Mouse (Mus musculus): Measurements from ENCODE around the gene 6030498E09Rik.

6030498E09Rik gene

GRCm38 (mm10) chrX:38772478-38772877 is at the start of gene 6030498E09Rik:
TSS of gene 6030498E09Rik (plus strand) at chrX:38772671.
- in situ Hi-C loops (cut with MboI, MseI) = no loop called here

GRCm38 (mm10) chrX:38730081-38730480 is 42.4 kb upstream of the 6030498E09Rik start:
- in situ Hi-C loops (cut with MboI, MseI) = no loop called here

- in situ Hi-C loops (cut with MboI, MseI) = no loop called here
Observed at GRCm38 (mm10) chrX:38730639-38731038, 41.8 kb upstream of the 6030498E09Rik start.

DNA sequence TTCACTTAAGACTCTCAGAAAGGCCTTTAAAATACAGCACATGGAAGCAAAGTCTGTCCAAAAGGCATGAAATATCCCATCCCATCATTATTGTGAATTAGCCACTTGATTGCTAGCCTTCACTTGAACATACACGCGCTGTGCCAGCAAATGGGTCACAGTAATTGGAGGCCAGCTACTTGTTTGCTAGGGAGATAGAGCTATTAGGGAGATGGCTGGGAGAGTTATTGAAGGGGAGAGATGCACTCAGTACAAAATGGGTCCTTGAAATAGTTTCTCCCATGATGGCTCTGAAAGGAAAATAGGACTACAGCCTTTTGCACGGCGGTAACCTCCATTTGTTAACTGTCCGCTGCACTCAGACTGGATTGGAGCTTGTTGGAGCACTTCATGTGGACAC is 38.8 kb upstream of the 6030498E09Rik start:
- in situ Hi-C loops (cut with MboI, MseI) = no loop called here

DNA sequence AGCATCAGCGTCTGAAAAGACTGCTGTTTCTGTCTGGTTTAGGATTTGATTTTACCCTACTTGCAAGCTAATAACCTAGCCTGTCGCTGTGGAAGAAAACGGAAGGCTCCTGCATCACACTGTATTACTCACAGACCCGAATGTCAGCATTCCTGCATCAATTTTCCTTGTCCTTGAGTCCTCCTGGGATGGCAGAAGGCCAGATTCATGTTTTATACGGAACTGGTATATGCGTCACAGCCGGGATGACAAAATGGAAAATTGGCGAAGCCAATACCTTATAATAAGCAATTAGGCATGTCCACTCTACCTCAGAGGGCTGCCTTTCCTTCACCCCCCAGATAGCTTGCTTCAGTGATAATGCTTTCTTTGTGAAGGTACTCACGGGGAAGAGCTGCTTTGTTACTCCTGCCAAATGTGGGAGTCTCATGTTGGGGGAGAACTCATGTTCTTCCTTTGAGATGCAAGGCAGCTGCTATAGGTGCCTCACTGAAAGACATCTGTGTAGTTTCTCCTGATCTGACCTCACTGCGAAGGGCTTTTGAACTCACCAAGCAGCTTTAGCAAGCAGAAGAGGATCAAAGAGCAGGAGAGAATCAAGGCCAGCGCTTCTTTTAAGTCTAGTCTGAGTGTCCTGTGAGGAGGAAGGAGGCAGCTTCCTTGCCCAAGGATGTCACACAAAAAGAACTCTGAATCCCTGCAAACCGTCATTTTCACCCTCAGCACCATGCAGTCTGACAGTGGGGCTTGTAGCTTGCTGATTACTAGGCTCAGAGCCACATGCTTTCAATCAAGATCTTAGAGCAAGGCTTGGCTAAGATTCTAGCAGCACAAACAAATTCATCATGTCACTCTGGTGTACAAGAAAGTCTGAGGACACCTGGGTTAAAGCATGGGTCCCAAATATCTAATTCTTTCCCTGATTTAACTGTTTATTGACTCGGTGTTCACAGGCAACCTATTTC is 37.3 kb upstream of the 6030498E09Rik start:
- in situ Hi-C loops (cut with MboI, MseI) = no loop called here

DNA sequence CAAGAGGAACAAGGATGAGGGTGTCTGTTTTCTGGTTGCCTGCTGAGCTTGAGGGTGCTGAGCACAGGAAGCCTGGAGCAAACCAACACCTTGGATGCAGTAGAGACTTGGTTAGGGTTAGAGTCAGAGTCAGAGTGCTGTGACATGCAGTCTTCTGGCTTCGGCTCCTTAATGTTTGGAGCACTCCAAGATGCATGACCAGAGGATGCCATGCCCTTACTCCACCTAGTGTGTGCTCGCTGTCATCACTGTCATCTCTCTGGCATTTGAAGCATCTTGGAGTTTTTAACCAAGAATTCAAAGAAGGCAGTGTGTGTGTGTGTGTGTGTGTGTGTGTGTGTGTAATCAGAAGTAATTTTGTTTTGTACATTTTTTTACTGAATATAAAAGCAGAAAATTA is 1.0 kb upstream of the 6030498E09Rik start:
- in situ Hi-C loops (cut with MboI, MseI) = no loop called here

GRCm38 (mm10) chrX:38771886-38772285 is 585 bp upstream of the 6030498E09Rik start:
- in situ Hi-C loops (cut with MboI, MseI) = no loop called here

GRCm38 (mm10) chrX:38794373-38794772 is 21.9 kb downstream of the 6030498E09Rik start:
- in situ Hi-C loops (cut with MboI, MseI) = no loop called here

- in situ Hi-C loops (cut with MboI, MseI) = loop anchor here (5.0 to 10.0 kb wide), 2 partner anchors 52 to 1851 kb away; no protein-coding TSS in a partner anchor
Observed at GRCm38 (mm10) chrX:38813934-38814333, 41.5 kb downstream of the 6030498E09Rik start.

DNA sequence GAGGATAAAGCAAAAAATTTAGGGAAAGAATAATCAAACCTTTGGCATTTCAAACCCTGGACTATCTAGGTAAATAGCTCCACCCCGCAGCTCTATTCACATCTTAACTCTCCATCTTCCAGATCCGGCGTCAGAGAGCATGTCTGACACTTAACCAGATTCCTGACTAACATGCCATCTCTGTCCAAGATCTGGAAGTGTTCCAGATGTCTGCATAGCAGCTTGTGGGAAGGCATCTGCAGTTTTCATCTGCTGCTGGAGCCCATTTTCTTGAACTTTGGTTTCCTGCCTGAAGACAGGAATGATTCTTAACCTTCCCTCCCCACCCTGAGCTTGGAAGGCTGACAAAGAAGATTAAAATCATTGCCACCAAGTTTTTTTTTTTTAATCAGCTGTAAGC is 44.4 kb downstream of the 6030498E09Rik start:
- in situ Hi-C loops (cut with MboI, MseI) = loop anchor here (10.0 kb wide), 1 partner anchor 1848 kb away; no protein-coding TSS in a partner anchor

- in situ Hi-C loops (cut with MboI, MseI) = no loop called here
Observed at GRCm38 (mm10) chrX:38958571-38958970, 186.1 kb downstream of the 6030498E09Rik start.

- in situ Hi-C loops (cut with MboI, MseI) = no loop called here
Observed at GRCm38 (mm10) chrX:38996265-38996664, 223.8 kb downstream of the 6030498E09Rik start.
